Mouse (Mus musculus) neural tube, embryonic 12.5 days (tissue): ENCODE results near the gene Acap2. TPM values are rescaled to one million over a fixed set of nuclear protein-coding genes. Genes with fewer than 3 reads are reported as not detected.
A peak's percentile ranks its signal among the peaks of the same experiment; 100 is the strongest.

ENCODE experiments used
- ATAC-seq: fragments of 200-750 bp; cut with Nextera tagmentation; 2 replicates; pipeline ENCODE4 v1.8.0; 2017; ENCODE audit warnings: low read depth, mild to moderate bottlenecking, moderate TSS enrichment, moderate library complexity; ENCODE audit not compliant: low FRiP score
- H3K27ac ChIP-seq: fragments of 300-500 bp; sonication (generic); 2 replicates; pipeline ENCODE4 v1.5.1; 2016
- H3K27me3 ChIP-seq: fragments of 300-500 bp; sonication (generic); replicated peaks from 2 replicates; pipeline ENCODE4 v1.6.1; 2016; ENCODE audit warnings: mild to moderate bottlenecking
- H3K36me3 ChIP-seq: fragments of 300-500 bp; sonication (generic); 2 replicates; pipeline ENCODE4 v1.6.1; 2016; ENCODE audit warnings: mild to moderate bottlenecking
- H3K4me1 ChIP-seq: fragments of 300-500 bp; sonication (generic); 2 replicates; pipeline ENCODE4 v1.6.1; 2016
- H3K4me2 ChIP-seq: fragments of 300-500 bp; sonication (generic); replicated peaks from 2 replicates; pipeline ENCODE4 v1.6.1; 2016; ENCODE audit warnings: mild to moderate bottlenecking
- H3K4me3 ChIP-seq: fragments of 300-500 bp; sonication (generic); 2 replicates; pipeline ENCODE4 v1.5.1; 2016
- H3K9ac ChIP-seq: fragments of 300-500 bp; sonication (generic); 2 replicates; pipeline ENCODE4 v1.6.1; 2016; ENCODE audit warnings: mild to moderate bottlenecking
- H3K9me3 ChIP-seq: fragments of 300-500 bp; sonication (generic); 2 replicates; pipeline ENCODE4 v1.6.1; 2016; ENCODE audit warnings: mild to moderate bottlenecking
- WGBS: fragments of 180-500 bp; shearing (Covaris S2); methylation state at CpG from one replicate; pipeline ENCODE4 v1.1.7; 2016; 5-methylcytosine and 5-hydroxymethylcytosine counted together
- polyA plus RNA-seq: library from polyadenylated mRNA; unstranded; fragments of >200 nt; fragmentation: Nextera tagmentation; extraction: Ambion mirVana; gene quantifications from 2 replicates; pipeline ENCODE4 v1.2.1, GENCODE M21; 2016

The Acap2 gene
- polyA plus RNA-seq, 1 experiment from 2014 or later, result 18.1 TPM

- 78% methylated on average over 1 of the region's 1 CpGs for WGBS
- Histone ChIP-seq H3K9ac (no peak overlapping the region), H3K4me3 (no peak overlapping the region), H3K4me1 (peaks cover 7% of the 10 kb centered on the region), H3K27me3 (no peaks in the 10 kb centered on the region), H3K36me3 (no peaks in the 10 kb centered on the region), H3K9me3 (no peaks in the 10 kb centered on the region), H3K4me2 (no peak overlapping the region), H3K27ac (no peak overlapping the region)
- ATAC-seq, result no peak
Measured at GRCm38 (mm10) chr16:31204216-31204615, 3.2 kb upstream of the Acap2 start.

GRCm38 (mm10) chr16:31201704-31202103, 659 bp upstream of the Acap2 start:
- no peak overlapping the region for H3K4me3 ChIP-seq
- no peaks in the 10 kb centered on the region for H3K9me3 ChIP-seq
- H3K27ac ChIP-seq, result no peak overlapping the region
- no peak overlapping the region for H3K9ac ChIP-seq
- 84% methylated on average over 2 of the region's 2 CpGs for WGBS
- H3K4me2 ChIP-seq, result peak overlapping the region; percentile 84
- H3K36me3 ChIP-seq, result no peaks in the 10 kb centered on the region
- peaks cover 14% of the 10 kb centered on the region for H3K4me1 ChIP-seq
- H3K27me3 ChIP-seq, result no peaks in the 10 kb centered on the region
- ATAC-seq, result no peak

GRCm38 (mm10) chr16:31199926-31200789, 887 bp downstream of the Acap2 start:
- ATAC-seq, result peak; percentile 69
- no peaks in the 10 kb centered on the region for H3K27me3 ChIP-seq
- WGBS, result under 1% methylated on average over 56 of the region's 56 CpGs
- H3K4me2 ChIP-seq, result peak overlapping the region; percentile 84
- peak overlapping the region; percentile 84 for H3K4me3 ChIP-seq
- no peaks in the 10 kb centered on the region for H3K9me3 ChIP-seq
- peak overlapping the region; percentile 92 for H3K9ac ChIP-seq
- no peaks in the 10 kb centered on the region for H3K36me3 ChIP-seq
- H3K27ac ChIP-seq, result peak overlapping the region; percentile 90
- H3K4me1 ChIP-seq, result peaks cover 14% of the 10 kb centered on the region

GRCm38 (mm10) chr16:31199591-31199925, 1.5 kb downstream of the Acap2 start:
- Histone ChIP-seq H3K36me3 (no peaks in the 10 kb centered on the region), H3K27ac (no peak overlapping the region), H3K9me3 (no peaks in the 10 kb centered on the region), H3K4me1 (peaks cover 14% of the 10 kb centered on the region), H3K4me2 (peak overlapping the region; percentile 84), H3K27me3 (no peaks in the 10 kb centered on the region), H3K4me3 (peak overlapping the region; percentile 84), H3K9ac (peak overlapping the region; percentile 92)
- 6% methylated on average over 14 of the region's 14 CpGs for WGBS
- no peak for ATAC-seq

- Histone ChIP-seq H3K36me3 (no peaks in the 10 kb centered on the region), H3K9me3 (no peaks in the 10 kb centered on the region), H3K27ac (no peak overlapping the region), H3K4me3 (no peak overlapping the region), H3K9ac (no peak overlapping the region), H3K27me3 (no peaks in the 10 kb centered on the region), H3K4me1 (peaks cover 24% of the 10 kb centered on the region), H3K4me2 (no peak overlapping the region)
- no peak for ATAC-seq
- WGBS, result 81% methylated on average over 3 of the region's 3 CpGs
Measured at GRCm38 (mm10) chr16:31196971-31197370, 4.1 kb downstream of the Acap2 start.

- Histone ChIP-seq H3K4me2 (no peak overlapping the region), H3K36me3 (no peaks in the 10 kb centered on the region), H3K4me1 (peaks cover 14% of the 10 kb centered on the region), H3K9me3 (no peaks in the 10 kb centered on the region), H3K27ac (no peak overlapping the region), H3K9ac (no peak overlapping the region), H3K27me3 (no peaks in the 10 kb centered on the region), H3K4me3 (no peak overlapping the region)
- no peak for ATAC-seq
- WGBS, result 56% methylated on average over 3 of the region's 3 CpGs
Measured at GRCm38 (mm10) chr16:31192526-31192925, 8.5 kb downstream of the Acap2 start.

GRCm38 (mm10) chr16:31191818-31192217, 9.2 kb downstream of the Acap2 start:
- Histone ChIP-seq H3K4me3 (no peak overlapping the region), H3K36me3 (no peaks in the 10 kb centered on the region), H3K9me3 (no peaks in the 10 kb centered on the region), H3K27ac (no peak overlapping the region), H3K27me3 (no peaks in the 10 kb centered on the region), H3K4me2 (no peak overlapping the region), H3K4me1 (peaks cover 14% of the 10 kb centered on the region), H3K9ac (no peak overlapping the region)
- ATAC-seq, result no peak
- WGBS, result 59% methylated on average over 6 of the region's 6 CpGs

GRCm38 (mm10) chr16:31190426-31190825, 10.6 kb downstream of the Acap2 start:
- ATAC-seq, result no peak
- no peak overlapping the region for H3K27ac ChIP-seq
- no peaks in the 10 kb centered on the region for H3K27me3 ChIP-seq
- no peak overlapping the region for H3K4me3 ChIP-seq
- no peaks in the 10 kb centered on the region for H3K36me3 ChIP-seq
- 92% methylated on average over 8 of the region's 8 CpGs for WGBS
- no peaks in the 10 kb centered on the region for H3K9me3 ChIP-seq
- H3K9ac ChIP-seq, result no peak overlapping the region
- H3K4me2 ChIP-seq, result no peak overlapping the region
- peaks cover 14% of the 10 kb centered on the region for H3K4me1 ChIP-seq

- Histone ChIP-seq H3K4me2 (no peak overlapping the region), H3K4me3 (no peak overlapping the region), H3K9me3 (no peaks in the 10 kb centered on the region), H3K27me3 (no peaks in the 10 kb centered on the region), H3K36me3 (no peaks in the 10 kb centered on the region), H3K4me1 (peaks cover 14% of the 10 kb centered on the region), H3K27ac (no peak overlapping the region), H3K9ac (no peak overlapping the region)
- no peak for ATAC-seq
- WGBS, result 92% methylated on average over 5 of the region's 5 CpGs
Measured at GRCm38 (mm10) chr16:31189291-31189690, 11.8 kb downstream of the Acap2 start.

GRCm38 (mm10) chr16:31188799-31189198, 12.2 kb downstream of the Acap2 start:
- Histone ChIP-seq H3K4me3 (no peak overlapping the region), H3K4me2 (no peak overlapping the region), H3K4me1 (peaks cover 14% of the 10 kb centered on the region), H3K27me3 (no peaks in the 10 kb centered on the region), H3K27ac (no peak overlapping the region), H3K9ac (no peak overlapping the region), H3K36me3 (no peaks in the 10 kb centered on the region), H3K9me3 (no peaks in the 10 kb centered on the region)
- 86% methylated on average over 2 of the region's 2 CpGs for WGBS
- ATAC-seq, result no peak

GRCm38 (mm10) chr16:31188270-31188669, 12.8 kb downstream of the Acap2 start:
- no peak for ATAC-seq

GRCm38 (mm10) chr16:31187192-31187591, 13.9 kb downstream of the Acap2 start:
- H3K4me1 ChIP-seq, result peaks cover 5% of the 10 kb centered on the region; the same call in 1 of the 2 replicates
- 83% methylated on average over 1 of the region's 1 CpGs for WGBS
- ATAC-seq, result no peak
- H3K27me3 ChIP-seq, result no peaks in the 10 kb centered on the region
- H3K4me2 ChIP-seq, result no peak overlapping the region
- H3K4me3 ChIP-seq, result no peak overlapping the region
- no peak overlapping the region for H3K9ac ChIP-seq
- no peak overlapping the region for H3K27ac ChIP-seq
- H3K36me3 ChIP-seq, result no peaks in the 10 kb centered on the region
- H3K9me3 ChIP-seq, result no peaks in the 10 kb centered on the region

More at GRCm38 (mm10) chr16:31188270-31188669, 12.8 kb downstream of the Acap2 start:
- Histone ChIP-seq H3K27ac (no peak overlapping the region), H3K9ac (no peak overlapping the region), H3K4me3 (no peak overlapping the region), H3K4me2 (no peak overlapping the region), H3K36me3 (no peaks in the 10 kb centered on the region), H3K4me1 (peaks cover 14% of the 10 kb centered on the region), H3K27me3 (no peaks in the 10 kb centered on the region), H3K9me3 (no peaks in the 10 kb centered on the region)
- 64% methylated on average over 6 of the region's 6 CpGs for WGBS

- H3K9me3 ChIP-seq, result no peaks in the 10 kb centered on the region
- no peaks in the 10 kb centered on the region for H3K27me3 ChIP-seq
- H3K9ac ChIP-seq, result no peak overlapping the region
- H3K4me2 ChIP-seq, result no peak overlapping the region
- ATAC-seq, result no peak
- no peaks in the 10 kb centered on the region for H3K36me3 ChIP-seq
- H3K4me3 ChIP-seq, result no peak overlapping the region
- no peak overlapping the region for H3K27ac ChIP-seq
- no peaks in the 10 kb centered on the region; the same call in 1 of the 2 replicates for H3K4me1 ChIP-seq
- WGBS, result 90% methylated on average over 2 of the region's 2 CpGs
Measured at GRCm38 (mm10) chr16:31185757-31186156, 15.3 kb downstream of the Acap2 start.
